Mouse (Mus musculus) embryo, embryonic 9.5 days (tissue): Measurements from ENCODE around the gene Olfr750.

ENCODE experiments used
- DNase-seq: peaks from one replicate; pipeline ENCODE4 v3.0.0-alpha.2; 2017; ENCODE audit errors: extremely low spot score

Gene Olfr750

DNA sequence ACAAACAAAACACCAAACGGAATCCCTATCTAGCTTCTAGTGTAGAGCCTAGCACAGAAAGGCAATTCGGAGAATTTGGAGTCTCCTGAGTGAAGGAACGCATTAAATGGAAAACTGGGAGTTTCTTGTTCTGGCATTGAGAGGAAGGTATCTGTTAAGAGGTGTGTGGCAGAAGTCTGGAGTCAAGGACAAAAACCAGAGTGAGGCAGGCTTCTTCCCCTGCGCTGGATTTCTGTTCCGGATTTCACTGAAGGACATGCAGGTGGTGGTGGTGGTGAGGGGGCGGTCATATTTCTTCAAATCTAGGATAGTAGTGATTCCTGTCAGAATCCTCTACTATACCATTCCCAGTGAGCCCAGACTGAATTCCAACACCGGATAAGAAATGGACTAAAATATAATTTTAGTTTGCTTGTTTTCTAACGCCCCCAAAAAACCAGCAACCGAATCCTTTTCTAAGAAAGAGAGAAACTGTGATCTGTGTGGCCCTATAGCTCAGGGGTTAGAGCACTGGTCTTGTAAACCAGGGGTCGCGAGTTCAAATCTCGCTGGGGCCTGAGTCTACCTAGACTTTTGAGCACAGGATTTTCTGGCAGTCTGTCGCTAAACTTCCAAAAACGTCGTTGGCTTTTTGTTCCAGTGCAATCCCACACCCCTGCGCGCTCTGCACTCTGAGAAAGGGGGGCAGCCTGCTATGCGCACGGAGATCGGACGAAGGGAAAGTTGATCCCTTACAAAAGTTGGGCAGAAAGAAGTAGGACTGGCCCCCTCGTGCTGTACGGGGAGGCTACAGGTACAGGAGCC is 14.1 kb upstream of the Olfr750 start:
- DNase-seq: peak; percentile 90

DNA sequence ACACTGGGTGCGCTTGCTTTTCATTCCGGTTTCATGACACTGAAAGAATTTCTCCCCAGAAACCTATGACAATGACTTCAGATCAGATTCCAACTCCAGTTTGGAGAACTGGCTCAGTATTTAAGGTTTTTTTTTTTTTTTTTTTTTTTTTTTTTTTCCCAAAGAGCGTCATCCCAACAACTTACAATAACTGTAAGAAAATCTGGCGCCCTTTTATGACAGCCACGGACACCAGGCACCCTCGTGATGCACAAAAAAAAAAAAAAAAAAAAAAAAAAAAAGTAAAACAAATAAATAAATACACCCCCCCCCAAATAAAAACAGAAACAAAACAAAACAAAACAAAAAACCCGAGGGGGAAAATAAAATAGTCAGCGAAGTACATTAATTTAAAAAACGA is 13.5 kb upstream of the Olfr750 start:
- no peak for DNase-seq

- no peak for DNase-seq
These were observed 11.7 kb upstream of the Olfr750 start for GRCm38 (mm10) chr14:51085911-51086310.

- no peak for DNase-seq
These were observed 10.9 kb upstream of the Olfr750 start for GRCm38 (mm10) chr14:51085086-51085485.

- no peak for DNase-seq
These were observed 9.6 kb upstream of the Olfr750 start for GRCm38 (mm10) chr14:51083805-51084204.

- DNase-seq: peak; percentile 85
These were observed 8.7 kb upstream of the Olfr750 start for GRCm38 (mm10) chr14:51082599-51083581.

DNA sequence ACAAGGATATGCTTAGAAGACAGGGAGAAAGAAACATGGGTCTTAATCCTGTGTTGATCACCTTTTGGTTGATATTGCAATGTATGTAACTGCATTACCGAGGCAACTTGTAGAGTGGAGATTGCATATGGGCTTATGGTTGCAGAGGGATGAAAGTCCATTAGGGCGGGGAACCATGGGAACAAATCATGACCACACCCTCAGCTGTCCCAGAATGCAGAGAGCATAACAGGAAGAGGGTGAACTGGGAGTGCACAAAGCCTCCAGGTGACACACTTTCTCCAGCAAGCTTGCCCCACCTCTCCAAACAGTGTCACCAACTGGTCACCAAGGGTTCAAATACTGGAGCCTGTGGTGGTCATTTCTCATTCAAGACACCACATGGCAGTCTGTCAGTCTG is 6.8 kb upstream of the Olfr750 start:
- DNase-seq: no peak

DNA sequence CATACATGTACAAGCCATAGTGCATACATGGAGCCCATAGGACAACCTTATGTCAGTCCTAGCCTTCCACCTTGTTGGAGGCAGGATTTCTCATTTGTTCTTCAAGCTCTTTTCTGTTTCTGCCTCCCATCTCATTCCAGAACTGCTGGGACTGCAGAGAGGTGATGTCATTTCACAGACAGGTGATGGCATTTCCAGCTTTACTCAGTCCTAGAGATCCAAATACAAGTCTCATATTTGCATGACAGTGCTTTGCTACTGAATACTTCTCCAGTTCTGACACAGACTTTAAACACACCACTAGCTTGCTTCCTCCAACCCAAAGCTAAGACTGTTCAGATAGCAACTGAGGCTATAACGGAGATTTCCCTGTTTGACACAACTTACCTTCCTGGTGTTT is 4.9 kb upstream of the Olfr750 start:
- DNase-seq: no peak

GRCm38 (mm10) chr14:51069617-51070016 is 4.6 kb downstream of the Olfr750 start:
- DNase-seq: no peak

DNA sequence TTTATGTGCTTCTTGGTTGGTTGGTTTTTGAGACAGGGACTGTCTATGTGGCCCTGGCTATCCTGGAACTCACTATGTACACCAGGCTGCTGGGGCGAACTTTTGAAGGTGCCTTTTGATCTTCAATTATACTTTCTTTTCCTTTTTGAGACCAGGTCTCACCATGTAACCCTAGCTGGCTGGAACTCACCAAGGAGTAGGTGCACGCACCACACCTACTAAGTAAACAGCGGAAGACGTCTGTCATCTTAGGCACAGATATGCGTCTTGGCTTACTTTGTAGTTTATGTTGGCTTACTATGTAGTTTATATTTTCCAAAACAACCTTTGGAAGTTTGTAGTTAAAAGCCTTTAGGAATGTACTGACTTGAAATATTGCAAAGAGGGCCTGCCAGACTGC is 5.3 kb downstream of the Olfr750 start:
- no peak for DNase-seq

GRCm38 (mm10) chr14:51060761-51061160 is 13.5 kb downstream of the Olfr750 start:
- DNase-seq: no peak

- DNase-seq: no peak
These were observed 16.8 kb downstream of the Olfr750 start, which contains the start of gene Rnase12 for GRCm38 (mm10) chr14:51057401-51057831. Rnase12 (minus strand) TSS chr14:51057661.

GRCm38 (mm10) chr14:51054243-51055237 is 19.7 kb downstream of the Olfr750 start:
- DNase-seq: peak; percentile 39

DNA sequence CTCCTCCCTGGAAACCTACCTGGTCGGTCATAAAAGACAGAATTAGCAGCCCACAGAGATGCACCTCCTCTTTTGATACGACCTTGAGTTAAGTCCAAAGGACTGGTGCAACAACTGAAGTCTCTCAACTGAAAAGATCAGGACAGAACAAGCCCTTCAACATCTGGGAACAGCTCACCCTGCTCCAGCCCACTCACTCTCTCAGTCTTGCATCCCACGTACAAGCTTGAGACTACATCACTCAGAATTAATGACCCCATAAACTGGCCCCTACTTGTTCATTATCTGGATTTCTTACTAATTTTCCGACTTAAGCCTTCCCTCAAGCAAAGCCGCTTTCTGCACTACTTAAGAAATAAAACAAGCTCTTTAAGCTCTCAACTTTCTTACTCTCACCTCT is 21.1 kb downstream of the Olfr750 start:
- no peak for DNase-seq

DNA sequence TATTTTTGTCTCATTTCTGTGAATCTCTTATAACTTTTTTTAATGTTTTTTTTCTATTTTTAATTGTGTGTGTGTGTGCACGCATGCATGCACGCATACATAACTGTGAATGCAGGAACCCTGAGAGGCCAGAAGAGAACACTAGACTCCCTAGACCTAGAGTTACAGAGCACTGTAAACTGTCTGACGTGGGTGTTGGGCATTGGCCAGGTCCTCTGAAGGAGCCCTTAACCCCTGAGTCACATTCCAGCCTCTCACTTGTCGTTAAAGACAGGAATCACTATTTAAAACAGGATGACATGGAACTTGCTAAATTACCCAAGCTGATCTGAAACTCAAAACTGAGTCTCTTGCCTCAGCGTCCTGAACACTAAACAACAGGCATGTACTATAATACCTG is 22.3 kb downstream of the Olfr750 start:
- no peak for DNase-seq

- DNase-seq: no peak
These were observed 24.2 kb downstream of the Olfr750 start, which contains the start of gene Rnase11 for GRCm38 (mm10) chr14:51050063-51050462. Rnase11 (minus strand) TSS chr14:51050163.

DNA sequence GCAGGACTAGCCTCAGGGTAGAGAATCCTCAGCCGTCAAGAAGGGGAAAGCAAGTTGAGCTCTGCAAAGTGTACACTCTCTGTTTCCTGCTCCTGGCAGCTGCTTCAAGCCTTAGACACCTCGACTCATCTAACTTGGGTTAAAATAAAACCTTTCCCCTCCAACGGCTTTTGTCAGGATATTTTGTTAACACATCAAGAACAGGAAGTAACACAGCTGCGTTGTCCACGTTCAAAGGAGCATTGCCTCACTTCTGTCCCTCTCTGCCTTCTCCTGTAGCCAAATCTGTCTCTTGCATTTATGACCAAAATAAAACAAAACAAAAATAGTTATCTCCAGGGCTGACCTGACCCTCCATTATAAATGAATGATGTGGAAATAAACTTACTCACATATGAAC is 26.4 kb downstream of the Olfr750 start:
- no peak for DNase-seq

GRCm38 (mm10) chr14:51041769-51042168 is 32.5 kb downstream of the Olfr750 start, which contains the start of gene Rnase9:
Rnase9 (minus strand) TSS chr14:51041869.
- DNase-seq: no peak

DNA sequence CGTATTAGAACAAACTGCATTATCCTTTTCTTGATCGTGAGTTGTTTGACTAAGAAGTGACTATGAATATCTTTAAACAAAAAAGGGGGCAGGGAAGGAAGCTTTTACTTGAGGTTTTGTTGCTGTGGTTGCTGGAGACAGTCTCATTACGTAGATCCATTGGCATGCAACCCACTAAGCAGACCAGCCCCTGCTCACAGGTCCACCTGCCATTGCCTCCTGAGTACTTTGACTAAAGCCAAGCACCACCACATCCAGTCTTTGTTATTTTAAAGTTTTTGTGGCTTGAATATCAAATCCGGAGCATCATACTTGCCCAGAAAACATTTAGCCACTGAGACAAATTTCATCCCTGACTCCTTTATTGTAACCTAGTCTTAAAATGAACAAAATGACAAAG is 38.0 kb downstream of the Olfr750 start:
- DNase-seq: no peak

- no peak for DNase-seq
These were observed 39.0 kb downstream of the Olfr750 start for GRCm38 (mm10) chr14:51035206-51035605.
